Mouse (Mus musculus) MEL (cell line): ENCODE measurements around the gene Glod5. TPM values are rescaled to one million over a fixed set of nuclear protein-coding genes. Genes with fewer than 3 reads are reported as not detected.

Experiments
- DNase-seq: peaks from one replicate; pipeline ENCODE4 v3.0.0; 2011; ENCODE audit warnings: low read depth, low spot score
- H3K27ac ChIP-seq: 2 replicates; pipeline ENCODE4 v1.5.1; 2012; ENCODE audit warnings: low read depth, mild to moderate bottlenecking, control low read depth, low read length, moderate library complexity; ENCODE audit not compliant: control insufficient read depth
- H3K27me3 ChIP-seq, 2 experiments: fragments of 150-350 bp in 1 of 2; sonication (generic) in 1 of 2; 2 replicates each; pipeline ENCODE4 v1.6.1; 2012; ENCODE audit warnings: low read length in 2 of 2, mild to moderate bottlenecking in 2 of 2, improper control_type of control experiment in 1 of 2, moderate library complexity in 1 of 2; ENCODE audit not compliant: insufficient read depth in 2 of 2, control insufficient read depth in 1 of 2
- H3K36me3 ChIP-seq, 2 experiments: 2 replicates each; pipeline ENCODE4 v1.6.1; 2012 to 2014; ENCODE audit warnings: low read length in 2 of 2, improper control_type of control experiment in 1 of 2, inconsistent platforms in 1 of 2, mild to moderate bottlenecking in 1 of 2; ENCODE audit not compliant: insufficient read depth in 2 of 2, control insufficient read depth in 1 of 2
- H3K4me1 ChIP-seq, 2 experiments: fragments of 150-350 bp in 1 of 2; sonication (generic) in 1 of 2; 2 replicates each; pipeline ENCODE4 v1.6.1; 2012; ENCODE audit warnings: low read length in 2 of 2, improper control_type of control experiment in 1 of 2, mild to moderate bottlenecking in 1 of 2; ENCODE audit not compliant: insufficient read depth in 2 of 2, control insufficient read depth in 1 of 2
- H3K4me3 ChIP-seq, 2 experiments: fragments of 150-350 bp in 1 of 2; sonication (generic) in 1 of 2; 2 replicates each; pipeline ENCODE4 v1.5.1; 2012; ENCODE audit warnings: low read depth in 2 of 2, low read length in 2 of 2, mild to moderate bottlenecking in 2 of 2, moderate library complexity in 2 of 2, control low read depth in 1 of 2, improper control_type of control experiment in 1 of 2; ENCODE audit not compliant: control insufficient read depth in 1 of 2, insufficient read depth in 1 of 2
- H3K79me2 ChIP-seq: 2 replicates; pipeline ENCODE4 v1.6.1; 2012; ENCODE audit warnings: mild to moderate bottlenecking, low read length, moderate library complexity; ENCODE audit not compliant: control insufficient read depth, poor library complexity, insufficient read depth
- H3K9ac ChIP-seq: 2 replicates; pipeline ENCODE4 v1.6.1; 2012; ENCODE audit warnings: low read depth, mild to moderate bottlenecking, control low read depth, low read length, moderate library complexity; ENCODE audit not compliant: control insufficient read depth, poor library complexity, severe bottlenecking
- H3K9me3 ChIP-seq: fragments of 150-350 bp; sonication (generic); replicated peaks from 2 replicates; pipeline ENCODE4 v1.6.1; 2012; ENCODE audit warnings: mild to moderate bottlenecking, low read length, improper control_type of control experiment, moderate library complexity; ENCODE audit not compliant: insufficient read depth
- BHLHE40 ChIP-seq: IDR thresholded peaks from 2 replicates; pipeline ENCODE4 v1.6.1; 2012; ENCODE audit warnings: low read depth, mild to moderate bottlenecking, inconsistent platforms, low read length, improper control_type of control experiment, borderline replicate concordance
- CHD1 ChIP-seq: IDR thresholded peaks from 2 replicates; pipeline ENCODE4 v1.6.1; 2012; ENCODE audit warnings: low read depth, mild to moderate bottlenecking, inconsistent platforms, low read length, improper control_type of control experiment
- CTCF ChIP-seq, 3 experiments: IDR thresholded peaks in 2 of 3; conservative IDR thresholded peaks in 1 of 3; 2 replicates each; pipeline ENCODE4 v1.5.1; 2011 to 2012; ENCODE audit warnings: low read length in 3 of 3, low read depth in 2 of 3, mild to moderate bottlenecking in 2 of 3, improper control_type of control experiment in 1 of 3, inconsistent platforms in 1 of 3, mixed read lengths in 1 of 3, moderate library complexity in 1 of 3; ENCODE audit not compliant: control insufficient read depth in 1 of 3, insufficient read depth in 1 of 3, poor library complexity in 1 of 3, severe bottlenecking in 1 of 3
- EP300 ChIP-seq, 2 experiments: IDR thresholded peaks; 2 replicates each; pipeline ENCODE4 v1.6.1; 2011; ENCODE audit warnings: improper control_type of control experiment in 2 of 2, low read length in 2 of 2, low read depth in 1 of 2, mild to moderate bottlenecking in 1 of 2
- ETS1 ChIP-seq: IDR thresholded peaks from 2 replicates; pipeline ENCODE4 v1.6.1; 2012; ENCODE audit warnings: low read depth, mild to moderate bottlenecking, inconsistent platforms, low read length, improper control_type of control experiment, moderate library complexity
- GATA1 ChIP-seq: IDR thresholded peaks from 2 replicates; pipeline ENCODE4 v1.6.1; 2011; ENCODE audit warnings: low read depth, low read length, improper control_type of control experiment
- HCFC1 ChIP-seq: IDR thresholded peaks from 2 replicates; pipeline ENCODE4 v1.6.1; 2012; ENCODE audit warnings: low read depth, mild to moderate bottlenecking, inconsistent platforms, low read length, improper control_type of control experiment, moderate library complexity
- JUND ChIP-seq: IDR thresholded peaks from 2 replicates; pipeline ENCODE4 v1.6.1; 2011; ENCODE audit warnings: low read depth, mild to moderate bottlenecking, improper control_type of control experiment, low read length
- KAT2A ChIP-seq: conservative IDR thresholded peaks from 2 replicates; pipeline ENCODE4 v1.6.1; 2012; ENCODE audit warnings: low read depth, low read length, improper control_type of control experiment, inconsistent platforms
- MAFK ChIP-seq: IDR thresholded peaks from 2 replicates; pipeline ENCODE4 v1.6.1; 2011; ENCODE audit warnings: low read depth, mild to moderate bottlenecking, low read length, improper control_type of control experiment, borderline replicate concordance
- MAX ChIP-seq: IDR thresholded peaks from 2 replicates; pipeline ENCODE4 v1.6.1; 2011; ENCODE audit warnings: low read length, improper control_type of control experiment
- MAZ ChIP-seq: IDR thresholded peaks from 2 replicates; pipeline ENCODE4 v1.6.1; 2012; ENCODE audit warnings: low read depth, mild to moderate bottlenecking, inconsistent platforms, low read length, improper control_type of control experiment
- MXI1 ChIP-seq: IDR thresholded peaks from 2 replicates; pipeline ENCODE4 v1.6.1; 2011; ENCODE audit warnings: mild to moderate bottlenecking, low read depth, low read length, improper control_type of control experiment
- MYC ChIP-seq: IDR thresholded peaks from 2 replicates; pipeline ENCODE4 v1.6.1; 2011; ENCODE audit warnings: low read depth, mild to moderate bottlenecking, low read length, improper control_type of control experiment, moderate library complexity
- NRF1 ChIP-seq: IDR thresholded peaks from 2 replicates; pipeline ENCODE4 v1.6.1; 2014; ENCODE audit warnings: low read depth, mild to moderate bottlenecking, inconsistent platforms, low read length, improper control_type of control experiment, moderate library complexity; ENCODE audit not compliant: poor library complexity, insufficient read depth, severe bottlenecking
- POLR2A ChIP-seq, 2 experiments: IDR thresholded peaks; 2 replicates each; pipeline ENCODE4 v1.6.1; 2011 to 2012; ENCODE audit warnings: low read length in 2 of 2, mild to moderate bottlenecking in 2 of 2, control low read depth in 1 of 2, improper control_type of control experiment in 1 of 2, low read depth in 1 of 2, moderate library complexity in 1 of 2; ENCODE audit not compliant: control insufficient read depth in 1 of 2, insufficient read depth in 1 of 2, poor library complexity in 1 of 2
- POLR2AphosphoS2 ChIP-seq: IDR thresholded peaks from 2 replicates; pipeline ENCODE4 v1.6.1; 2011; ENCODE audit warnings: low read length, improper control_type of control experiment
- RAD21 ChIP-seq: IDR thresholded peaks from 2 replicates; pipeline ENCODE4 v1.6.1; 2011; ENCODE audit warnings: mild to moderate bottlenecking, low read depth, low read length, improper control_type of control experiment
- SIN3A ChIP-seq: IDR thresholded peaks from 2 replicates; pipeline ENCODE4 v1.6.1; 2012; ENCODE audit warnings: low read length, improper control_type of control experiment, inconsistent platforms
- SMC3 ChIP-seq: IDR thresholded peaks from 2 replicates; pipeline ENCODE4 v1.6.1; 2011; ENCODE audit warnings: low read depth, low read length, improper control_type of control experiment
- TBP ChIP-seq: IDR thresholded peaks from 2 replicates; pipeline ENCODE4 v1.8.0; 2011; ENCODE audit warnings: low read depth, low read length, improper control_type of control experiment
- TCF12 ChIP-seq: IDR thresholded peaks from 2 replicates; pipeline ENCODE4 v1.6.1; 2014; ENCODE audit warnings: low read depth, mild to moderate bottlenecking, inconsistent platforms, low read length, improper control_type of control experiment, moderate library complexity
- USF1 ChIP-seq: IDR thresholded peaks from 2 replicates; pipeline ENCODE4 v1.6.1; 2014; ENCODE audit warnings: low read depth, mild to moderate bottlenecking, inconsistent platforms, low read length, improper control_type of control experiment, moderate library complexity
- USF2 ChIP-seq, 2 experiments: IDR thresholded peaks; 2 replicates each; pipeline ENCODE4 v1.6.1; 2011 to 2012; ENCODE audit warnings: improper control_type of control experiment in 2 of 2, low read length in 2 of 2, borderline replicate concordance in 1 of 2, inconsistent platforms in 1 of 2, low read depth in 1 of 2, mild to moderate bottlenecking in 1 of 2; ENCODE audit not compliant: insufficient read depth in 1 of 2
- ZC3H11A ChIP-seq: IDR thresholded peaks from 2 replicates; pipeline ENCODE4 v1.6.1; 2012; ENCODE audit warnings: low read depth, mild to moderate bottlenecking, inconsistent platforms, low read length, improper control_type of control experiment
- ZKSCAN1 ChIP-seq: IDR thresholded peaks from 2 replicates; pipeline ENCODE4 v1.6.1; 2012; ENCODE audit warnings: low read depth, mild to moderate bottlenecking, inconsistent platforms, low read length, improper control_type of control experiment, moderate library complexity
- ZMIZ1 ChIP-seq: IDR thresholded peaks from 2 replicates; pipeline ENCODE4 v1.6.1; 2012; ENCODE audit warnings: low read depth, mild to moderate bottlenecking, inconsistent platforms, low read length, improper control_type of control experiment, moderate library complexity
- ZNF384 ChIP-seq: IDR thresholded peaks from 2 replicates; pipeline ENCODE4 v1.6.1; 2012; ENCODE audit warnings: low read depth, mild to moderate bottlenecking, inconsistent platforms, low read length, improper control_type of control experiment
- polyA plus RNA-seq, 2 experiments: library from polyadenylated mRNA; stranded (reverse) in 1 of 2; unstranded in 1 of 2; fragments of >175 nt in 1 of 2; fragments of >200 nt in 1 of 2; gene quantifications; 2 replicates each; pipeline versions ENCODE4 v1.2.1 to v1.2.4; 2012; ENCODE audit warnings: low replicate concordance in 2 of 2, low read depth in 1 of 2; ENCODE audit not compliant: insufficient read length in 2 of 2, insufficient read depth in 1 of 2, missing spikeins in 1 of 2
- total RNA-seq: library from RNA; depleted of rRNA; stranded (reverse); fragments of 300-350 nt; gene quantifications from 2 replicates; pipeline ENCODE4 v1.2.3, GENCODE M21; 2012

Gene Glod5
- total and polyA plus RNA-seq, 3 experiments = 0.11 TPM; not detected in 2

GRCm38 (mm10) chrX:8020111-8020778 lies 2.0 kb upstream of the Glod5 start:
- peak; percentile 77 for DNase-seq
- no peak overlapping the region for H3K4me3 ChIP-seq
- TF ChIP-seq SMC3 (peak; percentile 78), CTCF (IDR thresholded peaks at IDR 0.05 in 2 of 3, conservative IDR thresholded peaks at IDR 0.05 in 1 of 3; ENCODE audit: control insufficient read depth in 1 of 3, insufficient read depth in 1 of 3, low read depth in 2 of 3, low read length in 3 of 3, poor library complexity in 1 of 3, severe bottlenecking in 1 of 3) (peak; percentile 51 to 79 (median 66)), ETS1 (no peak), EP300 (IDR thresholded peaks at IDR 0.05; ENCODE audit: low read depth in 1 of 2, low read length in 2 of 2) (no peak), JUND (0 out of 2 replicates have a peak, but pooled peaks have one; percentile 12), ZKSCAN1 (no peak), ZC3H11A (peak; percentile 68), USF1 (no peak), BHLHE40 (no peak), RAD21 (peak; percentile 57), CHD1 (no peak), SIN3A (no peak), MYC (peak; percentile 90), GATA1 (no peak)
- no peaks in the 10 kb centered on the region for H3K79me2 ChIP-seq
- peaks cover 0 to 8% of the 10 kb centered on the region in 2 experiments; a peak in 3 of 4 replicates for H3K4me1 ChIP-seq
- peaks cover 0 to 5% of the 10 kb centered on the region in 2 experiments; a peak in 2 of 4 replicates for H3K36me3 ChIP-seq
- no peak overlapping the region for H3K27ac ChIP-seq
- no peaks in the 10 kb centered on the region for H3K27me3 ChIP-seq
- H3K9me3 ChIP-seq = no peaks in the 10 kb centered on the region
- H3K9ac ChIP-seq = no peak overlapping the region

GRCm38 (mm10) chrX:8017142-8017541 lies 1.1 kb downstream of the Glod5 start:
- Histone ChIP-seq H3K4me3 (no peak overlapping the region), H3K36me3 (peaks cover 0 to 5% of the 10 kb centered on the region in 2 experiments; a peak in 1 of 4 replicates), H3K27ac (no peak overlapping the region), H3K4me1 (peaks cover 0 to 8% of the 10 kb centered on the region in 2 experiments; a peak in 3 of 4 replicates), H3K9ac (peak overlapping the region; percentile 30; the same call in 1 of the 2 replicates), H3K79me2 (no peaks in the 10 kb centered on the region), H3K27me3 (no peaks in the 10 kb centered on the region), H3K9me3 (no peaks in the 10 kb centered on the region)
- DNase-seq = peak; percentile 90
- TF ChIP-seq USF1 (no peak), MAX (no peak), USF2 (IDR thresholded peaks at IDR 0.05; ENCODE audit: borderline replicate concordance in 1 of 2, insufficient read depth in 1 of 2, low read depth in 1 of 2, low read length in 2 of 2) (no peak), TCF12 (no peak), CHD1 (no peak), ZC3H11A (peak; percentile 95), GATA1 (no peak), TBP (no peak), POLR2AphosphoS2 (no peak), JUND (no peak), KAT2A (no peak), MXI1 (no peak), SMC3 (peak; percentile 94), HCFC1 (no peak), ZNF384 (no peak), MAZ (no peak), ZMIZ1 (no peak), BHLHE40 (no peak), POLR2A (IDR thresholded peaks at IDR 0.05; ENCODE audit: control insufficient read depth in 1 of 2, insufficient read depth in 1 of 2, low read depth in 1 of 2, low read length in 2 of 2, poor library complexity in 1 of 2) (no peak), EP300 (IDR thresholded peaks at IDR 0.05; ENCODE audit: low read depth in 1 of 2, low read length in 2 of 2) (no peak), NRF1 (no peak), MAFK (no peak), CTCF (IDR thresholded peaks at IDR 0.05 in 2 of 3, conservative IDR thresholded peaks at IDR 0.05 in 1 of 3; ENCODE audit: control insufficient read depth in 1 of 3, insufficient read depth in 1 of 3, low read depth in 2 of 3, low read length in 3 of 3, poor library complexity in 1 of 3, severe bottlenecking in 1 of 3) (peak; percentile 85 to 94 (median 86))
